Mouse (Mus musculus) midbrain, embryonic 16.5 days (tissue): ENCODE data around the gene Ankrd12. TPM values are rescaled to one million over a fixed set of nuclear protein-coding genes. Genes with fewer than 3 reads are reported as not detected.
A peak's percentile ranks its signal among the peaks of the same experiment; 100 is the strongest.

Experiments used
- ATAC-seq: fragments of 200-750 bp; cut with Nextera tagmentation; 2 replicates; pipeline ENCODE4 v1.8.0; 2017; ENCODE audit warnings: moderate TSS enrichment
- H3K27ac ChIP-seq: fragments of 300-500 bp; sonication (generic); 2 replicates; pipeline ENCODE4 v1.5.1; 2014; ENCODE audit warnings: mild to moderate bottlenecking, low read length, mixed read lengths
- H3K27me3 ChIP-seq: fragments of 300-500 bp; sonication (generic); 2 replicates; pipeline ENCODE4 v1.6.1; 2014; ENCODE audit warnings: low read depth, low read length, mixed read lengths; ENCODE audit not compliant: control insufficient read depth, insufficient read depth
- H3K36me3 ChIP-seq: fragments of 300-500 bp; sonication (generic); 2 replicates; pipeline ENCODE4 v1.6.1; 2014; ENCODE audit warnings: mild to moderate bottlenecking, low read length, moderate library complexity, mixed read lengths; ENCODE audit not compliant: control insufficient read depth, insufficient read depth
- H3K4me1 ChIP-seq: fragments of 300-500 bp; sonication (generic); 2 replicates; pipeline ENCODE4 v1.6.1; 2014; ENCODE audit warnings: mild to moderate bottlenecking, low read length, mixed read lengths; ENCODE audit not compliant: control insufficient read depth, insufficient read depth
- H3K4me2 ChIP-seq: fragments of 300-500 bp; sonication (generic); 2 replicates; pipeline ENCODE4 v1.6.1; 2014; ENCODE audit warnings: mild to moderate bottlenecking, low read length, mixed read lengths
- H3K4me3 ChIP-seq: fragments of 300-500 bp; sonication (generic); 2 replicates; pipeline ENCODE4 v1.5.1; 2014; ENCODE audit warnings: low read depth, mild to moderate bottlenecking, low read length, moderate library complexity, mixed read lengths
- H3K9ac ChIP-seq: fragments of 300-500 bp; sonication (generic); 2 replicates; pipeline ENCODE4 v1.6.1; 2014; ENCODE audit warnings: low read depth, low read length, mixed read lengths
- H3K9me3 ChIP-seq: fragments of 300-500 bp; sonication (generic); replicated peaks from 2 replicates; pipeline ENCODE4 v1.6.1; 2014; ENCODE audit warnings: mild to moderate bottlenecking, low read length, mixed read lengths; ENCODE audit not compliant: control insufficient read depth, poor library complexity, severe bottlenecking
- WGBS: fragments of 180-500 bp; shearing (Covaris S2); extraction: QIAGEN DNeasy Blood & Tissue Kit; methylation state at CpG from one replicate; pipeline ENCODE4 v1.1.7; 2014; 5-methylcytosine and 5-hydroxymethylcytosine counted together
- polyA plus RNA-seq: library from polyadenylated mRNA; unstranded; fragments of >200 nt; fragmentation: Nextera tagmentation; extraction: Ambion mirVana; gene quantifications from 2 replicates; pipeline ENCODE4 v1.2.1, GENCODE M21; 2015

The Ankrd12 gene
- polyA plus RNA-seq, 1 experiment from 2014 or later, result 198 TPM

DNA sequence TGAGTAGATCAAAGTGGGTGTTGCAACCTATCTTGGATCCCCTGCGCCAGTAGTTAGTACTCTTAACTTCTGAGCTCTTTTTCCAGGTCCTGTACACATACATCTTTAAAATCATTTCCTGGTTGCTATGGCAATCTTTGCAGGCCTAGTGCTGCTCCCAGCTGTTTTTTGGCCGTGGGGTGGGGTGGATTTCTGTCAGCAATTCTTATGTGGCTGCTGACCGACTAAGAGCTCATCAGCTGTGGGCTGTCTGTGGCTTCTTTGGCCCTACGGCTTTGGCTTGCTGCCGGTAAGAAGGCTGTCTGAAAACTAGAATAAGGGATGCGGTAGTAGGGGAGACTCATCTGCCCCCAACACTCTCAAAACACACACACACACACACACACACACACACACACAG, 33.9 kb upstream of the Ankrd12 start:
- 50% methylated on average over 6 of the region's 6 CpGs for WGBS
- H3K4me2 ChIP-seq, result peak overlapping the region; percentile 68
- H3K4me3 ChIP-seq, result peak overlapping the region; percentile 65; the same call in 1 of the 2 replicates
- H3K9ac ChIP-seq, result peak overlapping the region; percentile 80; the same call in 1 of the 2 replicates
- no peaks in the 10 kb centered on the region for H3K27me3 ChIP-seq
- H3K9me3 ChIP-seq, result no peaks in the 10 kb centered on the region
- no peak overlapping the region for H3K27ac ChIP-seq
- peak; percentile 14; the same call in 1 of the 2 replicates for ATAC-seq
- H3K36me3 ChIP-seq, result peaks cover 13% of the 10 kb centered on the region
- peaks cover 16% of the 10 kb centered on the region for H3K4me1 ChIP-seq

DNA sequence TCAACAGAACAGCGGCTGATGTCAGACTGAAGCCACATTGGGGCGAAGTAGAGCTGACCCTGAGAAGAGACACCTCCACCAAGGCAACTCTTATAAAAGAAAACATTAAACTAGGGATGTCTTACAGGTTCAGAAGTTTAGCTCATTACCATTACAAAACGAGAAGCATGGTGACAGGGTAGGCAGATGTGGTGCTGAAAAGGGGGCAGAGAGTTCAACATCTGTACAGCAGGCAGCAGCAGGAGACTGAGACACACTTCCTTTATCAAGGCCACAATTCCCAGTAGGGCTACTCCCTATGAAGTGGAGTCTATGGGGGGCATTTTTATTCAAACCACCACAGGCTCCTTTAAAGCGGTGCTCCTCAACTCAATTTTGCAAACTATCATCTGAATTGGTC, 31.3 kb upstream of the Ankrd12 start:
- 79% methylated on average over 4 of the region's 4 CpGs for WGBS
- no peak overlapping the region for H3K27ac ChIP-seq
- no peak for ATAC-seq

DNA sequence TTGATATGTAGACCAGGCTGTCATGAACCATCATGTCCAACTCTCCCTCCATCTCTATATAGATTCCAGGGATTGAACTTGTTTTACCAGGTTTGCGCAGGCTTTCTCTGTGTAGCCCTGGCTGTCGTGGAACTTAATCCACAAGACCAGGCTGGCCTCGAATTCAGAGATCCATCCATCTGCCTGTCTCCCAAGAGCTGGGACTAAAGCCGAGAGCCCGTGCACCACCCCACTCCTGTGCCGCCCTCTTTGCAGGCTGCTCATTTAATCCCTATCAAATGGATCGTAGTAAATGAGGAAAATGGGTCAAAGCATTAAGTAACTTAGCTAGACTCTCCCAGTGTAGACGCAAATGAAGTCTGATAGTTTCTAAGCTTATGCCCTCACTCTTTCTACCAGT, 30.6 kb upstream of the Ankrd12 start:
- no peak for ATAC-seq
- H3K4me3 ChIP-seq, result no peak overlapping the region
- H3K27me3 ChIP-seq, result no peaks in the 10 kb centered on the region
- H3K27ac ChIP-seq, result no peak overlapping the region
- no peaks in the 10 kb centered on the region for H3K9me3 ChIP-seq
- H3K4me2 ChIP-seq, result no peak overlapping the region
- 0 out of 2 replicates have a peak overlapping the region, but pooled peaks have one; percentile 20 for H3K9ac ChIP-seq
- no peaks in the 10 kb centered on the region for H3K36me3 ChIP-seq
- H3K4me1 ChIP-seq, result peaks cover 10% of the 10 kb centered on the region
- 69% methylated on average over 8 of the region's 8 CpGs for WGBS

More for the DNA sequence above, 31.3 kb upstream of the Ankrd12 start:
- Histone ChIP-seq H3K27me3 (no peaks in the 10 kb centered on the region), H3K9ac (no peak overlapping the region), H3K4me1 (peaks cover 16% of the 10 kb centered on the region), H3K4me2 (no peak overlapping the region), H3K4me3 (no peak overlapping the region), H3K36me3 (no peaks in the 10 kb centered on the region), H3K9me3 (no peaks in the 10 kb centered on the region)

DNA sequence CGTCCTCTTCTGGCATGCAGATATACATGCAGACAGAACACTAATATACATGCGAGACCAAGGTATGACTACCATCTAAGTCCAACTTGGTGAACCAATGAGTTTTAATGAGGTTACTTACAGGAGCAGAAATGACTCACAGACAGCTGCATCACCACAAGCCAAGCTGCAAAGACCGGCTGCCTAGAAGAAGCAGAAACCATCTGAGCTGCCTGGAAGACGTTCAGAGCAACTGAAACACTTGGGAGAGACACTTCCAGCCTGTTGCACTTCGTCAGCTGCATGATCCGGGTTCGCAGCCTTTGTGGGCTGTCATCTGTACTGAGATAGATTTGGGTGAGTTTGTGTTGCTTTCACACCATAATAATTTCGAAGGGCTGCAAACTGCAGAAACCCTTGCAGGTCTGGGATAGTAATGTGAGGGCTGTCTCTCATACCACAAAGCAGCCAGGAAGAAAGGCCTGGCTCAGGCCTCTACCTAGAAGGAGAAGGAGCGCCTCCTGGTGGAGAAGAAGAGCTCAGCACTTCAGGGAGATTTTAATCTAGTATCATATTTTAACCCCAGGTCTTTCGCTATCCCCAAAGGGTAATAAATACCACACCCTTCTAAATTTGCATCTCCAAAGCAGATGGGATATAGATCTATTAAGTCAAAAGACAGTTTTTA, 29.8 kb upstream of the Ankrd12 start:
- peaks cover 6% of the 10 kb centered on the region; the same call in 1 of the 2 replicates for H3K4me1 ChIP-seq
- WGBS, result 55% methylated on average over 10 of the region's 10 CpGs
- H3K36me3 ChIP-seq, result no peaks in the 10 kb centered on the region
- H3K9ac ChIP-seq, result no peak overlapping the region
- H3K4me3 ChIP-seq, result no peak overlapping the region
- no peaks in the 10 kb centered on the region for H3K9me3 ChIP-seq
- H3K4me2 ChIP-seq, result no peak overlapping the region
- no peaks in the 10 kb centered on the region for H3K27me3 ChIP-seq
- no peak overlapping the region for H3K27ac ChIP-seq
- ATAC-seq, result no peak

DNA sequence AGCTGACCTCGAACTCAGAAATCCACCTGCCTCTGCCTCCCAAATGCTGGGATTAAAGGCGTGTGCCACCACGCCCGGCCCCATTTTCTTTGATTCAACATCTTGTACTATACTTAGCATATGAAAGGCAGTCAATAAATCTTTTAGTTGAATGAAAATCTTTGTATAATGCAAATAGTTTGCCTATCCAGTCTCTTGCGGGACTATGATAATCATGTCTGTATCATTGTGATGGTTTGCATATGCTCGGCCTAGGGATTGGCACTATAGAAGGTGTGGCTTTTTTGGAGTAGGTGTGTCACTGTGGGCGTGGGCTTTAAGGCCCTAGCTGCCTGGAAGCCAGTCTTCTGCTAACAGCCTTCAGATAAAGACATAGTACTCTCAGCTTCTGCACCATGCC, 27.2 kb upstream of the Ankrd12 start:
- Histone ChIP-seq H3K4me2 (no peak overlapping the region), H3K4me3 (no peak overlapping the region), H3K27me3 (no peaks in the 10 kb centered on the region), H3K9me3 (no peaks in the 10 kb centered on the region), H3K9ac (no peak overlapping the region), H3K27ac (no peak overlapping the region), H3K4me1 (peaks cover 12% of the 10 kb centered on the region), H3K36me3 (no peaks in the 10 kb centered on the region)
- 84% methylated on average over 7 of the region's 7 CpGs for WGBS
- no peak for ATAC-seq

DNA sequence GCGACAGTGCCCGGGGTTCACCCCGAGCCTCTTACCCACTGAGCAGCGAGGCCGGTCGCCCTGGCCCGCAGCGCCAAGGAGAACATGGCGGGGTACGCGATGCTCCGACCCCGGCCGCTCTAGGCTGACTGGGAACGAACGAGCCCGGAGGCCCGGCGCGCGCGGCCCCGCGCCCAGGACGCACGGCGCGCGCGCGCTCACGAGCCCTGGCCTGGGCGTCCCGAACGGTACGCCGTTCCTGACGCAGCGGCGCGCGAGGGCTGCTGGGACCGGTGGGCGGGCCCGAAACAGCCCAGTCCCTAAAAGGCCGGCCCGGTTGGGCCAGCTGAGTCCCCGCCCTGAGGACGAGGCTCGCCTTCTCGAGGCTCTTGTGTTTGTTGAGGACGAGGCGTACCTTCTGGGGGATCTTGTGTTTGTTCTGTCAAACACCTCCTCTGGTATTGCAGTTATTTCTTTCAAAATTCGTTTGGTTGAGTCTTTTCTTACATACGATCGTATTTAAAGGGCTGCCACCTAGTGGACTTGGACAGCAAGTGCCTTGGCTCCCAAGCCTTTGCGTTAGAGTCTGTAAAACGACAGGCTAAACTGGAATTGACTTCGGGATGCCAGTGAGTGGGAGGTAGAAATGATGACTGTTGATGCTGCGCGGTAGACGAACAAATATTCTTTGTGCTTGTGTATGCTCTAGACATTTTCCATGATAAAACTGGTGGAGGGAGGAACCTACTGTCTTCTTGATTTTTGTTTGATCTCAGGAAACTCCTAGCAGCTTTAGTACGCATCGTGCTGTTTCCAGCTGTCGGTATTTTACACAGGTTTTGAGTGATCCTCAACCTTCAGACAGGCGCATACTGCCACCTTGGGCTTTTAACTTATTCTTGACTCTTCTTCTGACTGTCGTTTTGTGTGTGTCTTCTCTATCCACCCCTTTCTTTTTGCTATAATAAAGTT, 24.8 kb upstream of the Ankrd12 start, which contains the start of gene Ndufv2:
Ndufv2 (minus strand) TSS at position 180 of the 951 bp plus-strand sequence.
- peak; percentile 99 for ATAC-seq
- Histone ChIP-seq H3K27me3 (no peaks in the 10 kb centered on the region), H3K9ac (peak within 1 kb of the TSS; percentile 91), H3K27ac (peak within 1 kb of the TSS; percentile 95), H3K4me3 (peak within 1 kb of the TSS; percentile 74), H3K4me2 (peak within 1 kb of the TSS; percentile 99), H3K9me3 (no peaks in the 10 kb centered on the region), H3K4me1 (peaks cover 12% of the 10 kb centered on the region), H3K36me3 (no peaks in the 10 kb centered on the region)
- WGBS, result under 1% methylated on average over 66 of the region's 67 CpGs

DNA sequence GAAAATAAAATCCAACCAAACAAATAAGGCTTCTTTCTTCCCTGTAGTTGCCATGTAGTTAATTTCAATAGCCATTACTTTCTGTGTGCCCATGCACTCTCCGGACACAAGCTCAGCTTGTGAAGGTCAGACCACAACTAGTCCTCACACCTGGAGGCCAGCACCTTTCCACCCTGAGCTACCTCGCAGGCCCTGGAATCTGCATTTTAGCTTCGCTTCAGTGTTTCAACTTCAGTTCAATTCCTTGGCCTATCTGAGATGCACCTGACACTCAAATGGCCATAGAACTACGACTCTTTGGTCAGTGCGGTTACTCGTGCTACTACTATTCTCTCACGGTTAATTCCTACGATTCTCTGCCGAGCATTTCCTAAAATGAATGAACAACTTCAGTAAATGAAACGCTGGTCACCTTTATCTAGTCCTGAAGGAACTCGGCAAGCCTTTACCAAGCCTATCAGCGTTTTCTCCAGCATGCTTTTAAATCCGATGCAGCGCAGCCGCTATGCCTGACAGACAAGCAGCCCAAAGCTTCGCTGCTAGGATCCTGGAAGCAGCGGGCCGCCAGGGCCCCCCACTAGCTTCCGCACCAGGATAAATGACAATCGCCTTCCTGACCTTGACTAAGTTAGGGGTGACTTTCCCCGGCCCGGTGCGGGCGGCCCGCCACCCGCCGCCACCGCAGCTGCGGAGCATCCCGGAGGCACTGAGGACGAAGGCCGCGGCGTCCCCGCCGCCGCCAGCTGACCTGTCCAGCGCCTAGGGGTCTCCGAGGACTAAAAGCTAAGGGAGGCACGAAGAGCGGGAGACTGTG, 23.9 kb upstream of the Ankrd12 start:
- under 1% methylated on average over 36 of the region's 41 CpGs for WGBS
- Histone ChIP-seq H3K9me3 (no peaks in the 10 kb centered on the region), H3K9ac (peak overlapping the region; percentile 91), H3K4me2 (peak overlapping the region; percentile 99), H3K36me3 (no peaks in the 10 kb centered on the region), H3K4me3 (peak overlapping the region; percentile 74), H3K27me3 (no peaks in the 10 kb centered on the region), H3K4me1 (peaks cover 12% of the 10 kb centered on the region), H3K27ac (peak overlapping the region; percentile 95)
- no peak for ATAC-seq

DNA sequence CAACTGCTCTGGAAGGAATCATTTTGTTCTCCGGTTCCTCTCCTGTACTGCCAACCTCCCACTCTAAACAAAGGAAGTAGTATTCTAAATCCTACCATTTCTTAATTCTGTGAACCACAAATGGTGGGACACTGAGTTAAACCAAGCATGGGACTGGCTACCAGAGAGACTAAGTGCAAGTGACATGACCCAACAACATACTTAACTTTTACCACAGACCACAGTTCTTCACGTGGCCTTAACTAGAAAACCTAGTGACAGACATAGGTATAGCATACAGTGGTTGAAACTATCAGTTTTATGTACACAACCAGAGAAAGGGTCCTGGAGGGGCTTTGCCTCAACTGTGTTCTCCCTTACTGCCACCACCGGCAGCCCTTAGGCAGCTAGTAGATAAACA, 15.8 kb upstream of the Ankrd12 start:
- no peak overlapping the region for H3K27ac ChIP-seq
- no peak overlapping the region for H3K4me3 ChIP-seq
- no peaks in the 10 kb centered on the region for H3K9me3 ChIP-seq
- H3K4me2 ChIP-seq, result no peak overlapping the region
- no peak overlapping the region for H3K9ac ChIP-seq
- no peak for ATAC-seq
- no peaks in the 10 kb centered on the region for H3K27me3 ChIP-seq
- peaks cover 2% of the 10 kb centered on the region; the same call in 1 of the 2 replicates for H3K36me3 ChIP-seq
- no peaks in the 10 kb centered on the region for H3K4me1 ChIP-seq
- 93% methylated on average over 3 of the region's 3 CpGs for WGBS
